Mouse (Mus musculus) midbrain, embryonic 13.5 days (tissue): ENCODE data around the gene Polr2m. TPM values are rescaled to one million over a fixed set of nuclear protein-coding genes. Genes with fewer than 3 reads are reported as not detected.

ENCODE experiments used
- ATAC-seq: fragments of 200-750 bp; cut with Nextera tagmentation; 2 replicates; pipeline ENCODE4 v1.8.0; 2017; ENCODE audit warnings: mild to moderate bottlenecking, moderate TSS enrichment, moderate library complexity
- H3K27ac ChIP-seq: fragments of 300-500 bp; sonication (generic); 2 replicates; pipeline ENCODE4 v1.5.1; 2015; ENCODE audit warnings: inconsistent platforms, mild to moderate bottlenecking, moderate library complexity
- H3K27me3 ChIP-seq: fragments of 300-500 bp; sonication (generic); 2 replicates; pipeline ENCODE4 v1.6.1; 2015; ENCODE audit warnings: mild to moderate bottlenecking, inconsistent platforms
- H3K36me3 ChIP-seq: fragments of 300-500 bp; sonication (generic); 2 replicates; pipeline ENCODE4 v1.6.1; 2015; ENCODE audit warnings: mild to moderate bottlenecking, inconsistent platforms
- H3K4me1 ChIP-seq: fragments of 300-500 bp; sonication (generic); replicated peaks from 2 replicates; pipeline ENCODE4 v1.6.1; 2015; ENCODE audit warnings: inconsistent platforms
- H3K4me2 ChIP-seq: fragments of 300-500 bp; sonication (generic); replicated peaks from 2 replicates; pipeline ENCODE4 v1.6.1; 2015; ENCODE audit warnings: moderate library complexity, mild to moderate bottlenecking, inconsistent platforms
- H3K4me3 ChIP-seq: fragments of 300-500 bp; sonication (generic); replicated peaks from 2 replicates; pipeline ENCODE4 v1.5.1; 2015; ENCODE audit warnings: mild to moderate bottlenecking, inconsistent platforms
- H3K9ac ChIP-seq: fragments of 300-500 bp; sonication (generic); replicated peaks from 2 replicates; pipeline ENCODE4 v1.6.1; 2015; ENCODE audit warnings: mild to moderate bottlenecking, inconsistent platforms
- H3K9me3 ChIP-seq: fragments of 300-500 bp; sonication (generic); 2 replicates; pipeline ENCODE4 v1.6.1; 2016; ENCODE audit warnings: mild to moderate bottlenecking, inconsistent platforms
- WGBS: fragments of 180-500 bp; shearing (Covaris S2); methylation state at CpG from one replicate; pipeline ENCODE4 v1.1.7; 2015; 5-methylcytosine and 5-hydroxymethylcytosine counted together
- polyA plus RNA-seq: library from polyadenylated mRNA; unstranded; fragments of >200 nt; fragmentation: Nextera tagmentation; extraction: Ambion mirVana; gene quantifications from 2 replicates; pipeline ENCODE4 v1.2.1, GENCODE M21; 2015

The Polr2m gene
- 366 and 377 TPM in 2 replicates for polyA plus RNA-seq

DNA sequence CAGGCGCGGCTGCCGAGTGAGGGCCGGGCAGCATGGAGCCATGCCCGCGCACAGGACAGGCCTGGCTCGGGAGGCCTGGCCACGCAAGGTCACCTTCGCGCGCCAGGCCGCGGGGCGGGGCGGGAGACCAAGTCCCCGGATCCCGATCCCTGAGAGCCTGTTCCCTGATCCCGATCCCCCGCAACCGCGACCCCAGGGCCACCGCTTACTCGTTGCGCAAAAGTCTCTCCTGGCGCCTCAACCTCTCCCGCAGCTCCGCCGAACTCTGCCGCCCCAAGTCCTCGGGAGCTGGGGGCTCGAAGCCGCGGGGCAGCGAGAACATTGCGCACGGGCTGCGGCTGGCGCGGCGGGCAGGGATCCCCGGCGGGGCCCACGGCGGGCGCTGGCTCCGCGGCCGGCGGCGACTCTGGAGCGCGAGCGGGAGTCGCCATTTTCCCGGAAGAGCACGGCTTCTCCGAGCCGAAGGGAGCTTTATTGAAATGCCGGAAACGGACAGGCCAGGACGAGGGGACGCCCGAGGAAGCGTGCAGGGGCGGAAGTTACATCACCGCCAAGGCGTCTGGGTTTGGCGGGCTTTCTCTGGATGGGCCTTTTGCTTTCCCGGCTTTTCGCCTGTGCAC is at the start of gene Polr2m:
TSS of gene Polr2m (minus strand) at position 461 of the 620 bp plus-strand sequence.
- peaks cover 30% of the 10 kb centered on the region for H3K36me3 ChIP-seq
- H3K27ac ChIP-seq: peak within 1 kb of the TSS; percentile 88
- peaks cover 4% of the 10 kb centered on the region; the same call in 1 of the 2 replicates for H3K27me3 ChIP-seq
- peak; percentile 99 for ATAC-seq
- H3K9me3 ChIP-seq: no peaks in the 10 kb centered on the region
- H3K4me1 ChIP-seq: peaks cover 15% of the 10 kb centered on the region
- peak within 1 kb of the TSS; percentile 98 for H3K4me3 ChIP-seq
- H3K4me2 ChIP-seq: peak within 1 kb of the TSS; percentile 66
- WGBS: under 1% methylated on average over 70 of the region's 70 CpGs
- peak within 1 kb of the TSS; percentile 99 for H3K9ac ChIP-seq

DNA sequence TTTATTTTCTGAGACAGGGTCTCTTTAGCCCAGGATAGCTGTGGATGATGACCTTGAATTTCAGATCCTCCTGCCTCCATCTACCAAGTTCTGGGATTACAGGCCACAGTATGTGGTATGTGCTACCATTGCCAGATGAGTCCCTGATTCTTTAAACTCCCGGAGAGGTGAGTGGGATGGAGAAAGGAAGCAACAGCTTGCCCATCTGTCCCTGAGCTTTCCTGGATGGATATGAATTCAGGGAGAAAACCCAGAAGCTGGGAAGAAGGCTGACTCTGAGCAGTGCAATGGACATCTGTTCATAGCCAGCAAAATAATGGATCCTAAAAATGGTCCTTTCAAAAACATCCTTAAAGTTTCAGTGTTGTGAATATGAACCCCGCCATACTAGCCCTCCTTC is 49.3 kb upstream of the Polr2m start:
- ATAC-seq: no peak
- no peak overlapping the region for H3K4me2 ChIP-seq
- 93% methylated on average over 2 of the region's 2 CpGs for WGBS
- H3K4me1 ChIP-seq: no peaks in the 10 kb centered on the region
- H3K36me3 ChIP-seq: no peaks in the 10 kb centered on the region
- no peaks in the 10 kb centered on the region for H3K27me3 ChIP-seq
- H3K9ac ChIP-seq: no peak overlapping the region
- no peak overlapping the region for H3K27ac ChIP-seq
- H3K9me3 ChIP-seq: no peaks in the 10 kb centered on the region
- H3K4me3 ChIP-seq: no peak overlapping the region

GRCm38 (mm10) chr9:71529960-71530359 is 44.2 kb upstream of the Polr2m start:
- H3K4me2 ChIP-seq: no peak overlapping the region
- no peaks in the 10 kb centered on the region for H3K4me1 ChIP-seq
- 73% methylated on average over 2 of the region's 2 CpGs for WGBS
- no peaks in the 10 kb centered on the region for H3K9me3 ChIP-seq
- H3K9ac ChIP-seq: no peak overlapping the region
- H3K27me3 ChIP-seq: no peaks in the 10 kb centered on the region
- H3K4me3 ChIP-seq: no peak overlapping the region
- H3K27ac ChIP-seq: no peak overlapping the region
- H3K36me3 ChIP-seq: no peaks in the 10 kb centered on the region
- ATAC-seq: no peak

- Histone ChIP-seq H3K9ac (no peak overlapping the region), H3K36me3 (no peaks in the 10 kb centered on the region), H3K27ac (no peak overlapping the region), H3K9me3 (no peaks in the 10 kb centered on the region), H3K27me3 (no peaks in the 10 kb centered on the region), H3K4me1 (no peaks in the 10 kb centered on the region), H3K4me3 (no peak overlapping the region), H3K4me2 (no peak overlapping the region)
- WGBS: 66% methylated on average over 9 of the region's 9 CpGs
- no peak for ATAC-seq
Measured at GRCm38 (mm10) chr9:71527438-71527837, 41.7 kb upstream of the Polr2m start.

- no peaks in the 10 kb centered on the region for H3K4me1 ChIP-seq
- no peak overlapping the region for H3K4me3 ChIP-seq
- H3K4me2 ChIP-seq: no peak overlapping the region
- 94% methylated on average over 4 of the region's 4 CpGs for WGBS
- H3K27ac ChIP-seq: no peak overlapping the region
- no peaks in the 10 kb centered on the region for H3K9me3 ChIP-seq
- no peak for ATAC-seq
- H3K9ac ChIP-seq: no peak overlapping the region
- no peaks in the 10 kb centered on the region for H3K27me3 ChIP-seq
- no peaks in the 10 kb centered on the region for H3K36me3 ChIP-seq
Measured at GRCm38 (mm10) chr9:71523901-71524300, 38.2 kb upstream of the Polr2m start.

DNA sequence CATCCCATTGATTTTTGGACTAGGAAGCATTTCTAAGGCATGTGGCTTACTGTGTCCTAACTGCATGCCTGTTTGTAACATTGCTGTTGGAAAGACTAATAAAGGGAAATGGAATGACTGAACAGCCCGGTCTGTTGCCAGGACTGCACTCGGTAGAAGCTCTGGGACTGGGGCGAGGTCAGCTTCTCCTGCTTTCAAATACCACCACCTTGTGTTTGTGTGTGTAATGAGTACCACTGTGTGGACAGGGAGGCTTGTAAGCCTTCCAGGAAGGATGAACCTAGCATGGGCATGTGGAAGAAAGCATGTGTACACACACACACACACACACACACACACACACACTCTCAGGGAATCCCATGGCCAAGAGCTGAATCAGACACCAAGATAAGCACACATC is 34.1 kb upstream of the Polr2m start:
- no peaks in the 10 kb centered on the region for H3K27me3 ChIP-seq
- H3K4me1 ChIP-seq: no peaks in the 10 kb centered on the region
- H3K27ac ChIP-seq: no peak overlapping the region
- ATAC-seq: no peak
- 72% methylated on average over 3 of the region's 3 CpGs for WGBS
- H3K4me2 ChIP-seq: no peak overlapping the region
- H3K36me3 ChIP-seq: no peaks in the 10 kb centered on the region
- H3K4me3 ChIP-seq: no peak overlapping the region
- no peaks in the 10 kb centered on the region for H3K9me3 ChIP-seq
- no peak overlapping the region for H3K9ac ChIP-seq

GRCm38 (mm10) chr9:71517487-71517886 is 31.8 kb upstream of the Polr2m start:
- no peak overlapping the region for H3K9ac ChIP-seq
- WGBS: 91% methylated on average over 4 of the region's 4 CpGs
- no peak overlapping the region for H3K27ac ChIP-seq
- ATAC-seq: no peak
- no peaks in the 10 kb centered on the region for H3K36me3 ChIP-seq
- H3K9me3 ChIP-seq: no peaks in the 10 kb centered on the region
- no peaks in the 10 kb centered on the region for H3K4me1 ChIP-seq
- no peak overlapping the region for H3K4me3 ChIP-seq
- H3K27me3 ChIP-seq: no peaks in the 10 kb centered on the region
- H3K4me2 ChIP-seq: no peak overlapping the region

DNA sequence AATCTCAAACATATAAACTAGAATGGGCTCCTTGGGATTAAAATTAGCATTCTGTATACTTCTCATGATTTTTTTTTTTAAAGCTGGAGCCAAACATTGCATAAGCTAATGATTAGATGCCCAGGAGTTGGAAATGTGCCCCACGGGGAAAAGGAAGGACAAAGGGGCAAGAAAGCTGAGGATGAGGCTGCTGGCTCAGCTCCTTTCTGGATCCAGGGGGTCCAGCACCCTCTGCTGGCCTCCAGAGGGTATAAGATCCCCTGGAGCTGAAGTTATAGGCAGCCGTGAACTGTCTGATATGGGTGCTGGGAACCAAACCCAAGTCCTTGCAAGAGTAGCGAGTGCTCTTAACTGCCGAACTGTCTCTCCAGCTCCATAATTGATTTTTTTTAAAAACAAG is 30.1 kb upstream of the Polr2m start:
- H3K27ac ChIP-seq: no peak overlapping the region
- no peaks in the 10 kb centered on the region for H3K27me3 ChIP-seq
- no peaks in the 10 kb centered on the region for H3K36me3 ChIP-seq
- no peak overlapping the region for H3K4me3 ChIP-seq
- no peaks in the 10 kb centered on the region for H3K9me3 ChIP-seq
- no peak overlapping the region for H3K9ac ChIP-seq
- WGBS: 88% methylated on average over 4 of the region's 4 CpGs
- ATAC-seq: no peak
- no peak overlapping the region for H3K4me2 ChIP-seq
- no peaks in the 10 kb centered on the region for H3K4me1 ChIP-seq

GRCm38 (mm10) chr9:71513566-71513965 is 27.8 kb upstream of the Polr2m start:
- no peak for ATAC-seq
- H3K4me3 ChIP-seq: no peak overlapping the region
- H3K27me3 ChIP-seq: no peaks in the 10 kb centered on the region
- no peaks in the 10 kb centered on the region for H3K9me3 ChIP-seq
- H3K4me2 ChIP-seq: no peak overlapping the region
- H3K9ac ChIP-seq: no peak overlapping the region
- 83% methylated on average over 4 of the region's 4 CpGs for WGBS
- H3K36me3 ChIP-seq: no peaks in the 10 kb centered on the region
- H3K4me1 ChIP-seq: no peaks in the 10 kb centered on the region
- no peak overlapping the region for H3K27ac ChIP-seq

GRCm38 (mm10) chr9:71512899-71513298 is 27.2 kb upstream of the Polr2m start:
- Histone ChIP-seq H3K4me2 (no peak overlapping the region), H3K27ac (no peak overlapping the region), H3K9me3 (no peaks in the 10 kb centered on the region), H3K4me1 (no peaks in the 10 kb centered on the region), H3K27me3 (no peaks in the 10 kb centered on the region), H3K36me3 (no peaks in the 10 kb centered on the region), H3K9ac (no peak overlapping the region), H3K4me3 (no peak overlapping the region)
- no peak for ATAC-seq
- WGBS: 94% methylated on average over 10 of the region's 10 CpGs

DNA sequence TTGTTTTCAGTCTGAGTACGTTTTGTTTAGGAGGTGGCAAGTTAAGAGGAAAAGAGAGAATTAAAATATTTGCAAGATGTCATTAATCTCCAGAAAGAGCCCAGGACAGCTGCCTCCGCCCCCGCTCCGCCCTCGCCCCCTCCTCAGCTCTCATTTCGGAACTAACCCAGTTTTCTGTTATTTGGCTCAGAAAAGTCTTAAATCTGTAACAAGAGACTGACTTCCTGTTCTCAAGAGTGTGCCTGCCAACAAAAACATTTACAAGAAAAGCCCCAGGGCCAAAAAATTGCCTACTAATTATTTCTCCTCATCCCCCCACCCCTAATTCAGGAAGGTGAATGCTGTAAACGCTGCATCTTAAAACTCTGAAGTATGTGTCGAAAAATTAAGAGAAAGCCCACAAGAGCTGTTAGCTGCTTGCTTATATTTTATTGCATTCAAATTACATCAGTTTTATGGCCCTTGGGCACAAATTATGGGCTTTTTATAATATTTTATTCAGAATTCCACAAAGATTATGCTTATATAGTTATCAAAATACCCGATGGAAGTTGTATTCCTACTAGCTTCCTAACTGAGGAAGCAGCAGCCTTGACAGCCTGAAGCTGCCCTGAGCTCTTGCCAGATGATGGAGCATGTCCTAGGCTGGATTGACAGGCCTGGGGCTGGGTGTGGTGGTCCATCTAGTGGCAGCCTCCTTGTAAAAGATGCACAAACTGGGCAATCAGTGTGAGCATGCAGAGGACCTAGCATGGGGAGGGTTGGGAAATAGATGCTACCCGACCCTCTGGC is 12.9 kb upstream of the Polr2m start:
- H3K4me1 ChIP-seq: 0 out of 2 replicates have a peak, but pooled peaks cover 3% of the 10 kb centered on the region
- H3K9me3 ChIP-seq: no peaks in the 10 kb centered on the region
- H3K27me3 ChIP-seq: no peaks in the 10 kb centered on the region
- ATAC-seq: no peak
- no peak overlapping the region for H3K9ac ChIP-seq
- H3K4me3 ChIP-seq: no peak overlapping the region
- H3K4me2 ChIP-seq: no peak overlapping the region
- 76% methylated on average over 10 of the region's 10 CpGs for WGBS
- H3K27ac ChIP-seq: no peak overlapping the region
- no peaks in the 10 kb centered on the region for H3K36me3 ChIP-seq

DNA sequence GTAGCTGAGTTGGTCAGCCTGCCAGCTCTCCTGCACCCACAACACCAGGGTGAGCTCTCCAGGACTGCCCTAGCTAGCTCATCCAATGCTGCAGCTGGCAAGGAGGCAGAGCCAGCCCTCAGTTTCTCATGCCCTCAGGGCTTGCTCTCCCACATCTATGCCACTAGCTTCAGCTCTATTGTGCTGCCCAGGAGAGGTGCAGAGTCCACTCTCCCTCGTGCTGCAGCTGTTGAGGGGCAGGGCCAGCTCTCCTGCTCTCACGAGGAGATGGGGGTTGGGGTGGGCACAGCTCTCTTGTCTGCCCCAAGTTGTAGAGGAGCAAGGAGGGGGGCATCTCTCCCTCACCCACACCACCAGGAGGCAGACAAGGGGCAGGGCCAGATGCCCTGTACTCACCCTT is 10.9 kb upstream of the Polr2m start:
- Histone ChIP-seq H3K4me2 (no peak overlapping the region), H3K4me3 (no peak overlapping the region), H3K9ac (no peak overlapping the region), H3K27ac (no peak overlapping the region), H3K4me1 (no peaks in the 10 kb centered on the region), H3K9me3 (no peaks in the 10 kb centered on the region), H3K36me3 (no peaks in the 10 kb centered on the region), H3K27me3 (no peaks in the 10 kb centered on the region)
- no peak for ATAC-seq
- 40% methylated on average over 2 of the region's 2 CpGs for WGBS
